In the genomic region with DNA sequence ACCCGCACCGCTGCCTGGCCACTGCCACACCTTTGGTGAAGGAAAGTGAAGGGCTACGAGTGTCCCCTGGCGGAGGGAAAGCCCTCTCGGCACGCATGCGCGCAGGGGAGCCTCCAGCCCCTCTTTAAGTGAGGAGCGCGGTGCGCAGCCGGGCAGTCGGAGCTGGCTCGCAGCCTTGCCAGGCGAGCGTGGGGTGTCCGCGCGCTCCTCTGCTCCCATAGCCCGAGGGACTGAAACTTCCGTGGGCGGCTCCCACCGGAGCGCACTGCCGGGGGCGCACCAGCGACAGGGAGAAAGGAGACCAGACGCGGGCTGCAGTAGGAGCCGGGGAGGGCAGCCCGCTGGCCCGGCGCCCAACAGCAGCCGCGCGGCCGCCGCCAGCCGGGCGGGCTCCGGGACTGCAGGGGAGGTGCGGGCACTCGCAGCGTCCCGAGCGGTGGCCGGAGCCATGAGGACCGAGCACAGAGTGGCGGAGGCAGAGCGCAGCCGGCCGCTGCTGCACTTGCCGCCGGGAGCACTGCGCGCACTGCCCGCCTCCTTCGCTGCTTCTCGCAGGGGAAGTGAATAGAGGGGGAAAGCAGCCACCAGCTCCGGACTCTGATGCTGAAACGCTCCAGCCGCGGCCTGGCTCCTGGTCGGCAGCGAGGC, we compare ENCODE assay signal across 8 mouse cellular contexts. TPM values are rescaled to one million over a fixed set of nuclear protein-coding genes. Genes with fewer than 3 reads are reported as not detected.
DNase-seq lines count a peak whose midpoint lies in the region; ATAC-seq and TF ChIP-seq lines count a peak whose summit lies in the region.

Gene Shisa2 (plus strand): TSS at position 151 of the 648 bp plus-strand sequence.

- under 1% methylated on average over 59 of the region's 65 CpGs for WGBS in intestine, postnatal 0 days

- ATAC-seq in granulocyte monocyte progenitor cell, adult 5-6 weeks (replicated peaks; ENCODE audit: poor library complexity, severe bottlenecking) = peak; percentile 78
- ATAC-seq in intestine, postnatal 0 days = peak; percentile 71

- H3K9me3 ChIP-seq in intestine, postnatal 0 days (ENCODE audit: control insufficient read depth) = no peaks in the 10 kb centered on the region

- peak within 1 kb of the TSS; percentile 61 for H3K4me3 ChIP-seq in intestine, postnatal 0 days (ENCODE audit: low read depth, low read length)

- H3K9ac ChIP-seq in intestine, postnatal 0 days (ENCODE audit: low read depth, low read length) = peak within 1 kb of the TSS; percentile 50

- H3K4me2 ChIP-seq in intestine, postnatal 0 days (replicated peaks; ENCODE audit: low read depth) = peak within 1 kb of the TSS; percentile 99

- H3K4me1 ChIP-seq in intestine, postnatal 0 days (replicated peaks; ENCODE audit: control insufficient read depth, insufficient read depth, low read length) = no peaks in the 10 kb centered on the region; the same call in 1 of the 2 replicates

- H3K27me3 ChIP-seq in intestine, postnatal 0 days (replicated peaks; ENCODE audit: control insufficient read depth, insufficient read depth, low read length) = 0 out of 2 replicates have a peak, but pooled peaks cover 5% of the 10 kb centered on the region

- peak within 1 kb of the TSS; percentile 41; the same call in 1 of the 2 replicates for H3K27ac ChIP-seq in intestine, postnatal 0 days (ENCODE audit: low read depth, low read length)

- peak; percentile 88 for DNase-seq in adrenal gland, postnatal 14 days
- DNase-seq in embryo, embryonic 9.5 days (ENCODE audit: extremely low spot score) = peak; percentile 88
- peak; percentile 84 for DNase-seq in left cerebral cortex, postnatal 4 days
- DNase-seq in mesoderm, embryonic 11.5 days (ENCODE audit: low read depth, low spot score) = peak; percentile 91
- DNase-seq in right cerebral cortex, postnatal 4 days = peak; percentile 79
- no peak for DNase-seq in T-cell, adult 2 months (ENCODE audit: low spot score)

- TF ChIP-seq CTCF in intestine, postnatal 0 days (IDR thresholded peaks at IDR 0.05; ENCODE audit: low read depth) = peak; percentile 77

- intact Hi-C loops in left cerebral cortex, postnatal 4 days (cut with DNase I) = loop anchor here (10.0 kb wide), 1 partner anchor 240 kb away; no protein-coding TSS in a partner anchor

- 0 out of 2 replicates have a peak, but pooled peaks cover 5% of the 10 kb centered on the region for H3K36me3 ChIP-seq in intestine, postnatal 0 days (ENCODE audit: control insufficient read depth, insufficient read depth)

RNA-seq across cellular contexts. Expression of gene Shisa2, which starts in this region (rescaled TPM):
- 2.4 and 2.8 TPM in 2 replicates for total RNA-seq in adrenal gland, postnatal 14 days (2021)
- total RNA-seq in granulocyte monocyte progenitor cell, adult 5-6 weeks (2014; fragmentation: Nextera tagmentation) = 1.3 and 2.4 TPM in 2 replicates
- 0.82 and 0.95 TPM in 2 replicates for total RNA-seq in granulocyte monocyte progenitor cell, adult 5-6 weeks (2017)
- polyA plus RNA-seq in intestine, postnatal 0 days (2015; fragmentation: Nextera tagmentation; extraction: Ambion mirVana) = 4.6 and 4.8 TPM in 2 replicates
- total RNA-seq in left cerebral cortex, postnatal 4 days (2021) = 1 to 10 TPM; 8.1 to 8.6 TPM
